Mouse (Mus musculus): ENCODE results near the gene Cdk8.

Gene Cdk8

DNA sequence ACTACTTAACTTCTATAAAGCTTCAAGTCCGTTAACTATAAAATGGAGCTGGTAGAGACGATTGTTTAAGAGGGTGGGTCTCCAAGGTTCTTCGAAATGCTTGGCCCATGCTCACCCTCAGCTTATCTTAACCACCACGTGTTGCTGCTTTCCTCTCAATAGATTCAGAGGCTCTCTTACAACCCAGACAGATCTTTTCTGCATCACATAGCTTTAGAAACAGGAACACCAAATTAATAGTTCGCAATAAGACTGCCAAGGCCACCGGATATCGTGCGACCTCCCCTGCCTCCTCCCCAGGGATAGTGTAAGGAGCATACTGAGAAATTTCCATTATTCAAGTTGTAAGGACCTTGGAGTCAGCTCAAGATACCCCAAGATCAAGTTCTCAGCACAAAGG, 87.4 kb downstream of the Cdk8 start:
- no peak for DNase-seq (ENCODE audit: low spot score in 2 of 2)

DNA sequence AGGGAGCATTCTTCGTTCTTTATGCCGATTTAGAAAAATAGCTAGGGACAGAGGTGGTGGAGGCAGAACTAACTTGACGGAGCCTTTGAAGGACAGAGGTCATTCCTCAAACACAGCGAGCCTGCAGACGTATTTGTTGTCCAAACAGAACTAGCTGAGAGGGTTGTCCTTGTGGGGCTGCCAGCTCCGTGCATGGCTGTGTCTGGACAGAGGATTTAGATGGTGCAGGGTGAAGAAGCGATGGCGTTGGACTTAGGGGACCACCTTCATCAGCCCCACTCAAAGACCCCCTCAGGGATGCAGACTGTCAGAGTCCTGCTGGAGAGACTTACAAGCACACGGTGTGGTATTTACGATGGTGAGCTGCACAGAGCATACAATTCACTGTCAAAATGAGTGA, 97.9 kb downstream of the Cdk8 start:
- no peak for DNase-seq (ENCODE audit: low spot score in 2 of 2)

GRCm38 (mm10) chr5:146329541-146329940, 98.5 kb downstream of the Cdk8 start:
- no peak for DNase-seq (ENCODE audit: low spot score in 2 of 2)

DNA sequence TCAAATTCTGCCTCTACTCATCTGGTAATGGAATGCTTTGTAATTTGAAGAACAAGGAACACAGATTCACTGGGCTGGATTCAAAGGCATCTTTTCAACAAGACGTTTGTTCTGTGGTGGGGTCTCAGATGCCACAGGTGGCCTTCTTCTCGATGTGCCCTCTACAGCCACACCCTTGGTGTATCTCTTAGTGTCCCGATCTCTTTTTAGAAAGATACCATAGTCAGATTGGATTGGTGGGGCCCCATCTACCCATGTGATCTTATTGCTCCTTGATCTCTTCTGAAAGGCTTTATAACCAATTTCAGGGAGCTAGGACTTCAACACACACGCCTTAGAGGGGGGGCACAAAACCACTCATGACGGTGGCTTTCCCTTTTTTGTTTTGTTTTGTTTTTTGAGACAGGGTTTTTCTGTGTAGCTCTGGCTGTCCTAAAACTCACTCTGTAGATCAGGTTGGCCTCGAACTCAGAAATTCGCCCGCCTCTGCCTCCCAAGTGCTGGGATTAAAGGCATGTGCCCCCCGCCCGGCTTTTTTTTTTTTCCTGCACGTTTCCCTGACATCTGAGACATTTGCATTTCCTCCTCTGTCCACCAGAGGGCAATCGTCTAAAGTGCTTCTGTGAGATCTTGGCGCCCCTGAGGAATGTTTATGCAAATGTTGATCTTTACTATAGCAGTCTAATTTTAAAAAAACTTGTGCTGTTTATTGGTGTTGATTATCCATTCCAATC, 99.2 kb downstream of the Cdk8 start:
- DNase-seq (ENCODE audit: low spot score in 2 of 2), result peak in 1 of 2 experiments; percentile 74

- DNase-seq (ENCODE audit: low spot score in 2 of 2), result no peak
Observed at GRCm38 (mm10) chr5:146330765-146331115, 99.7 kb downstream of the Cdk8 start.

- DNase-seq (ENCODE audit: low spot score in 2 of 2), result no peak
Observed at GRCm38 (mm10) chr5:146331131-146331530, 100.1 kb downstream of the Cdk8 start.

GRCm38 (mm10) chr5:146332541-146332940, 101.5 kb downstream of the Cdk8 start:
- no peak for DNase-seq (ENCODE audit: low spot score in 2 of 2)

DNA sequence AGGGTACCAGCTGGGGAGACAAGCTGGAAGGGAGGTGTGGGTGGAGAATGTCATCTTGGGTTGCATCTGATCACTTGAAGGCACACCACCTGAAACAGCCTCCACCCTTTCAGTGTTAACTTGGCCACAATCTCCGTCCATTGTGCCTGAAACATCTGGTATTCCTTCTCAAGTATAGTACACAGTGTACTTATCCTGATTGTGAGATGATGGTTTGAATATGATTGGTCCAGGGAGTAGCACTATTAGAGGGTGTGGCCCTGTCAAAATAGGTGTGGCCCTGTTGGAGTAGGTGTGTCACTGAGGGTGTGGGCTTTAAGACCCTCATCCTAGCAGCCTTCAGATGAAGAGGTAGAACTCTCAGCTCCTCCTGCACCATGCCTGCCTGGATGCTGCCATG, 103.4 kb downstream of the Cdk8 start:
- DNase-seq (ENCODE audit: low spot score in 2 of 2), result no peak

DNA sequence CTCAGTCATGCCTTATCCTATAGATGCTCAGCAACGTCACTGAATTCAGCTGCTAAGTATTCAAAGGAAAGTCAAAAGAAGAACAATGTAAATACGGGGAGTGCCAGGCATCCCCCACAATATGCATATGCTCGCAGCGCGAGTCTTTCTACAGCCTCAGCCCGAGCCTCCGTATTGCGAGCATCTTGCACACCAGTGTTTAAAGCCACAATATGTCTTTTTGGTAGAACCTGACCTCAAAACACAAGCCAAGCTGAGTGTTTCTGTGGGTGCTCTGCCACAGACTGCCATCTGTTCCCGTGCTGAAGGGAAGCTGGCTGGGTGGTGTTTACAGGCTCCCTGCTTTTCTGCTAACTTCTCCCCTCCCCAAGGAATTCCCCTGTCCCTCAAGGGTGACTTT, 107.0 kb downstream of the Cdk8 start:
- peak; percentile 58 to 81 for DNase-seq (ENCODE audit: low spot score in 2 of 2)

GRCm38 (mm10) chr5:146340037-146340436, 109.0 kb downstream of the Cdk8 start:
- DNase-seq (ENCODE audit: low spot score in 2 of 2), result no peak

GRCm38 (mm10) chr5:146344911-146345686, 114.1 kb downstream of the Cdk8 start:
- no peak for DNase-seq (ENCODE audit: low spot score in 2 of 2)

DNA sequence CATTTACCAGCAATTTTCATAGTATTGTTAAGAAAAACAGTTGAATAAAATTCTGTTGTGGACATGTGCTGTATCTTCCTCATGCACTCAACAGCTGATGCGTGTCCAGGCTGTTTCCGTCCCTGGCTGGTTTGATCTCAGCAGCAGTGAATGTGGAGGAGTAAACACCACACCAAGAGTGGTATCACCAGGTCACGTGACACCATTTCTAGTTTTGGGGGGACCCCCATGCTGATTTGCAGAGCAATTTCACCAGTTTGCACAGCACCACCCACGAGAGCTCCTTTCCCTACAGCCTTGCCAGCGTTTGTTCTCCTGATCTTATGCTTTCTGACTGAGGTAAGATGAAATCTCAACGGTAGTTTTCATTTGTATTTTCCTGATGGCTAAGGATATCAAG, 116.1 kb downstream of the Cdk8 start:
- no peak for DNase-seq (ENCODE audit: low spot score in 2 of 2)

DNA sequence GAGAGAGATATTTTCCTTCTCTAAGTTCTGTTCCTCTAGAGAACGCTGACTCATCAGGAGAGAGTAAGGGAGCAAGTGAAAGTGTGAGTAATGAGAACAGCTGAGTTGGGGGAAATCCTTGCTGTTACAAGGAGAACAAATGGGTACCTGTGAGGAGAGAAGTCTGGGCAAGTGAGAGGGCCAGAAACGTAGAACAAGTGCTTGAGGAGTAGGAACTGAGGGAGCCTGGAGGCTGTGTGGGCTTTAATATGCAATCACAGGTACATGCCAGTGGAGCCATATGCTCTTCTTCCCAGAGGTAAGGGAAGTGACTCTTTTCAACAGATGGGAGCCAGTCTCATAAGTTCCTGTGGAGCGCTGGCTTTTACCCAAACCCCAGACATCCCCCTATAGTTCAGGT, 118.2 kb downstream of the Cdk8 start:
- no peak for DNase-seq (ENCODE audit: low spot score in 2 of 2)

DNA sequence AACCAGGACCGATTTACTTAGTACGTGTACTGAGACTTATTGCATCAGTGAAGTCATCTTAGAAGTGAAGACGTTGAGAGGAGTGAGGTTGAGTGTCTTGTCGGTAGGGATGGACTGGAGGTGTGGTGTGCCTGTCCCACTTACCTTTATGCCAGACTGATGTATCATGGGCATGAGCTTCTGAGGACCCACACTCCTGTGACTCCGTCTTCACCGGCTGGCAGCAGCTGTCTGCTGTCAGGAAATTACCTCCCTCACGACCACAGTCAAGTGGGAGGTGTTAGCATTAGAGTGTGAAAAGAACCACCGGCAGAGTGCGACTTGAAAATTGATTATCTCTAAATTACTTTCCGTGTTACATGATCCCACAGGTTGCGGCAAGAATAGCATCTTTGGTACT, 119.8 kb downstream of the Cdk8 start:
- DNase-seq (ENCODE audit: low spot score in 2 of 2), result no peak

- DNase-seq (ENCODE audit: low spot score in 2 of 2), result no peak
Observed at GRCm38 (mm10) chr5:146352006-146352405, 121.0 kb downstream of the Cdk8 start.
